Mouse (Mus musculus): ENCODE data around the gene Lrrc63. TPM values are rescaled to one million over a fixed set of nuclear protein-coding genes. Genes with fewer than 3 reads are reported as not detected.

Gene Lrrc63
- total RNA-seq, 2 experiments from 2014 or later: not detected

DNA sequence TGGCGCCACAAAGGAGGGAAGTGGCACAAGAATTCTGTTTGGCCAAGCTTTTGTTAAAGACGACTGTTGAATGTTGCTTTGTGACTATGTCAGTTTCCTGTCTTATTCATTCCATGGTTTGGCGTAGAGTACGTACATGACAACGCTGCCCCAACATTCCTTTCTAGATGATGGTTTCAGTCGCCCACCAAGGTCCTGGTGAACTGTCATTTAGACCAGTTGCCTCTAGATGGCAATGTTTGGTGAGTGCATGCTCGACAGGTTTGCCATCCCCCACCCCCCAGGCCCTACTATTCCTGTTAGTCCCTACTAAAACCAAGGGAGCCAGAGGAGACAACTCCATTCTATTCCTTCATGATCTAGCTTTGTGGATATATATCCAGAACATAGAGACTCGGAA, 78.2 kb downstream of the Lrrc63 start:
- intact Hi-C loops (cut with DNase I; ENCODE audit: low total_unique reads): no loop called here
- no peak for DNase-seq

DNA sequence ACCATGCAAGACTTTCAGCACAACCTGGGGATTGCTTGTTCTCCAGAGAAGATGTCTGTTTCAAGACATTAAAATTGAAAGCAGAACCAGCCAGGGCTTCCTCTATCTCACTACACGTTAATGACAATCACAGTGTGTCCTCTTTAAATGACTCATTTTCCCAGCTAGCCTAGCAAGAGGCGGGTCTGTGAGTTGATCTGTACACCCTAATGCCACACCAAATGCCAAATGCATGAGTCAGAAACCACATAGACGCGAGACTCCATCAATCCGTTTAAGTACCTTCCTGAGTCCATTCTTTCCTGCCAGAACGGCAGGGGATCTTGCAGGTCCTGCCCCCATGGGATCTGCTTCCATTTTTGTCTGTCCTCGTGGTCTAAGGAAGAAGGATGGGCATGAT, 85.5 kb downstream of the Lrrc63 start:
- no peak for DNase-seq
- intact Hi-C loops (cut with DNase I; ENCODE audit: low total_unique reads): no loop called here

DNA sequence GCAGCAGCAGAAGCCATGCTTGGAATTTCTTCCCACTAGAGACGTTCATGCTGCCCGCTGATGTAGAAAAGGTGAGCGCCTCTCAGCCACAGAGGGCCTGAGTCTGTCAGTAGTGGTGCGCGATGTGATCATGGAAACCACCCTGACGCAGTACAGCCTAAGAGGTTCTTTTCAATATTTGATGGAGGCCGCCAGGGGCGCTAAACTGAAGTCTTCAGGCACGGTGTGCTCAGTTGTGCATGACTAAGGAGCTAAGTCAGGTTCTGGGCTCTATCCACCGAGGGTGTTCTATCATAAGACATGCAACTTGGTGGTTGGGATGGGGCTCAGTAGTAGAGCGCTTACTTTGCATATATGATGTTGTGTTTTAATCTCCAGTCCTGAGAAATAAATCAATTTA, 95.2 kb downstream of the Lrrc63 start:
- DNase-seq: no peak
- intact Hi-C loops (cut with DNase I; ENCODE audit: low total_unique reads): no loop called here

Other genes starting within 250 kb of the Lrrc63 start
- 1 to 10 TPM; 5.5 to 6.6 TPM for gene Lrch1, start 183.0 kb downstream of the Lrrc63 start, total RNA-seq (2021)
- under 1 TPM; 0.21 to 0.29 TPM for gene Rubcnl, start 114.9 kb downstream of the Lrrc63 start, total RNA-seq (2021)
- gene Lcp1, start 220 bp upstream of the Lrrc63 start, total RNA-seq (2021): 1 to 10 TPM; 6.0 to 8.2 TPM
- not detected for gene Cpb2, start 111.4 kb upstream of the Lrrc63 start, total RNA-seq (2021)
- gene Zc3h13, start 153.5 kb upstream of the Lrrc63 start, total RNA-seq (2021): 10 to 100 TPM; 14.4 to 16.6 TPM